Mouse (Mus musculus): ENCODE data around the gene Plac8. TPM values are rescaled to one million over a fixed set of nuclear protein-coding genes. Genes with fewer than 3 reads are reported as not detected.

Plac8 gene
- polyA plus RNA-seq, 1 experiment: 87.4 TPM

DNA sequence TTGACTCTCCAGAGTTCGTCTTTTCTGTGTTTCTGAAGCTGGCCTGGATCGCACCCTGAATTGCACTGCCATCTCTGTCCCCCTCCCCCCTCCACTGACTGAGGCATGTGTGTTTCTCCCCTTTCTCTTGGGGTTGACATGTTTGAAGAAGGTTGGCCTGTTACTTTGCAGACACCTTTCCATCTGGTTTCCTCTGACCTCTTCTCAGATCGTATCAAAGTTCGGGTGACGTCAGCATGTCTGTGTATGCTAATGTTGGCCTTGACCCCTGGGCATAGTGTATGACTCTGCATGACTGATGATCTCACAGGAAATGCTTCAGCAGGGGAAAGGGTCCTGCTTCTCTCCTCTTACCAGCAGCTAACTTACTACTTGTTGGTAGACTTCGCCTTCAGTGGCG is 11.0 kb upstream of the Plac8 start:
- Histone ChIP-seq H3K4me3 (replicated peaks; ENCODE audit: extremely low read depth, low read depth, low read length) (no peak overlapping the region), H3K4me1 (ENCODE audit: control insufficient read depth, insufficient read depth, low read length) (no peaks in the 10 kb centered on the region; the same call in 1 of the 2 replicates)
- no peak for TF ChIP-seq CTCF (IDR thresholded peaks at IDR 0.05; ENCODE audit: insufficient read depth, low read length)
- no peak for TF ChIP-seq POLR2A (IDR thresholded peaks at IDR 0.05; ENCODE audit: borderline replicate concordance, extremely low read depth, low read depth, low read length)
- WGBS: 73% methylated on average over 7 of the region's 7 CpGs
- DNase-seq: no peak

GRCm38 (mm10) chr5:100582435-100582826 is 10.4 kb upstream of the Plac8 start:
- Histone ChIP-seq H3K4me1 (ENCODE audit: control insufficient read depth, insufficient read depth, low read length) (no peaks in the 10 kb centered on the region; the same call in 1 of the 2 replicates), H3K4me3 (replicated peaks; ENCODE audit: extremely low read depth, low read depth, low read length) (no peak overlapping the region)
- 71% methylated on average over 5 of the region's 5 CpGs for WGBS
- TF ChIP-seq CTCF (IDR thresholded peaks at IDR 0.05; ENCODE audit: insufficient read depth, low read length): no peak
- no peak for DNase-seq

DNA sequence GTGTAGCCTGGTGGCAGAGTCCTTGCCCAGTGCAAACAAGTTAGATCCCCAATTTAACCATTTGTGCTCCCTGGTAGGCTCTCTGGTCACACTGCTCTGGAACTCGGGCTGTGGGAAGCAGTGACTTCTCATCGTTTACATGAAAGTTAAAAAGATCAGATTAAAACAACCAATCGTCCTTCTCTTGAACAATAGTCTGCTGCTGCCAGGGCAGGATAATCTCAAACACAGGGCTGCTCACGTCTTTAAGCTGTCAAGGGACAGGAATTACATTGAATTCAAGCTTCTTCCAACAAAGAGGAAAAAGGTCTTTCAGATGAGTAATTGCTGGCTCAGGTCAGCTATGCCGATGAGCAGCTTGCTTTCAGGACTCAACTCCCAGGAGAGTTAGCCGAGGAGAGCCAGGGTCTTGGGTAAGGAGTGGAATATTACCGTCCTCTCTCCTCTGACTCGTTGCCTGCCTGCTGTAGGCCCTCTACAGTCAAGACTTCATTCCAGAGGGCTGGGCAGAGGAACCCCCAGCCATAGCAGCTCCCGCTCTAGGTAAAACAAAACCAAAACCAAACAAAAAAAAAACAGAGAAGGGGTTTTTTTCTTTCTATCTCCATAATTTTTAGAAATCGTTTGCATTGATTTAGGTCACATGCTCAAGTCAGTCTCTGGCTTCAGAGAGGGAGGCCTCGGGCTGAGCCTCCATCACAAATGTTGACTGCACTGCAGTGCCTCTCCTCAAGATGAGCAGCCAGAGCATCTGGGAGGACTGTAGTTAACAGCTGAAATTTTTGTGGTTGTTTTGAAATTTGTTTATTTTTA is 9.8 kb upstream of the Plac8 start:
- no peaks in the 10 kb centered on the region for H3K4me1 ChIP-seq (ENCODE audit: control insufficient read depth, insufficient read depth, low read length)
- 39% methylated on average over 11 of the region's 11 CpGs for WGBS
- DNase-seq: no peak
- no peak overlapping the region for H3K4me3 ChIP-seq (replicated peaks; ENCODE audit: extremely low read depth, low read depth, low read length)
- TF ChIP-seq CTCF (IDR thresholded peaks at IDR 0.05; ENCODE audit: insufficient read depth, low read length) (no peak), POLR2A (IDR thresholded peaks at IDR 0.05; ENCODE audit: borderline replicate concordance, extremely low read depth, low read depth, low read length) (no peak)

DNA sequence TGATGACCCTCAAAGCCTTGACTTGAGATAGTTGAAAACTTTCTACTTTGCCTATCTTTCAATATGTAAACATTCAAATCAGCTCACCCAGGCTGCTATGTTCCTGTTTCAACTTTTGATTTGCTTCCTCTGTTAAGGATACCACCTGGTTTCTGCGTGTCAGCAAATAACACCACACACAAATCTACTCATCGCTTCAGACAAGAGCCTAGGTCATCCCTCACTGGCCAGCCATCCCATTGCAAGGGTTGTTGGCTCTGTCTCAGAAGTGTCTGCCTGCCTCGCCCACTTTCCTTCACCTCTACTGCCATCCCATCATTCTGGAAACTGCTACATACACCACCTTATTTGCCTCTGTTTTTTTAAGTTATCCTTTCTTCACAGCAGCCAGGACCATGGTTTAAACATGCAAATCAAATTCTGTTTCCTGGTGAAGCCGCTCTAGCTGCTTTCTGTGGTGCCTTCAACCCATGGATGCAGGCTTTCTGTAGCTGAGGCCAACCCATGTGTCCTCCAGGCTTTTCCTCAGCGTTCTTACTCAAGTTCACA is 6.9 kb upstream of the Plac8 start:
- Histone ChIP-seq H3K4me3 (replicated peaks; ENCODE audit: extremely low read depth, low read depth, low read length) (no peak overlapping the region), H3K4me1 (ENCODE audit: control insufficient read depth, insufficient read depth, low read length) (no peaks in the 10 kb centered on the region)
- TF ChIP-seq CTCF (IDR thresholded peaks at IDR 0.05; ENCODE audit: insufficient read depth, low read length): no peak
- no peak for TF ChIP-seq POLR2A (IDR thresholded peaks at IDR 0.05; ENCODE audit: borderline replicate concordance, extremely low read depth, low read depth, low read length)
- WGBS: 77% methylated on average over 5 of the region's 5 CpGs
- DNase-seq: no peak

DNA sequence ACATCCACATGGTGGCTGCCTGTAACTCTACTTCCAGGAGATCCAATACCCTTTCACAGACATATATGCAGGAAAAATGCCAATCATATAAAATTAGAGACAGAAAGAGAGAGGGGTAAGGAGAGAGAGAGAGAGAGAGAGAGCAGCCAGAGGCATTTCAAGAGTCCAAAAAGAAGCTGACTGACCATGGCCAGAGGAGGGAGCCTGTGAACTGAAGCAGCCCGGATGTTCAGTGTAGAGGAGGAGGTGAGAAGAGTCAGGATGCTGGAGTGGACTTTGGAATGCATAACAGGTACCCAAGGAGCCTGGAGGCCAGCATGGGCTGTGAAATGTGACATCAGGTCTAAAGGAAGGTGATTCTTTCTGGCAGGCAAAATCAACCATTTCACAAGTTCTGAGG is 2.7 kb upstream of the Plac8 start:
- 47% methylated on average over 1 of the region's 1 CpGs for WGBS
- Histone ChIP-seq H3K4me1 (ENCODE audit: control insufficient read depth, insufficient read depth, low read length) (no peaks in the 10 kb centered on the region), H3K4me3 (replicated peaks; ENCODE audit: extremely low read depth, low read depth, low read length) (no peak overlapping the region)
- DNase-seq: no peak
- 0 out of 2 replicates have a peak, but pooled peaks have one; percentile 18 for TF ChIP-seq CTCF (IDR thresholded peaks at IDR 0.05; ENCODE audit: insufficient read depth, low read length)
- no peak for TF ChIP-seq POLR2A (IDR thresholded peaks at IDR 0.05; ENCODE audit: borderline replicate concordance, extremely low read depth, low read depth, low read length)

GRCm38 (mm10) chr5:100573256-100573655 is 1.2 kb upstream of the Plac8 start:
- DNase-seq: no peak
- Histone ChIP-seq H3K4me1 (ENCODE audit: control insufficient read depth, insufficient read depth, low read length) (no peaks in the 10 kb centered on the region), H3K4me3 (replicated peaks; ENCODE audit: extremely low read depth, low read depth, low read length) (no peak overlapping the region)
- TF ChIP-seq CTCF (IDR thresholded peaks at IDR 0.05; ENCODE audit: insufficient read depth, low read length): no peak
- TF ChIP-seq POLR2A (IDR thresholded peaks at IDR 0.05; ENCODE audit: borderline replicate concordance, extremely low read depth, low read depth, low read length): no peak
- WGBS: 87% methylated on average over 5 of the region's 5 CpGs

GRCm38 (mm10) chr5:100570716-100571115 is 1.3 kb downstream of the Plac8 start:
- 26% methylated on average over 8 of the region's 8 CpGs for WGBS
- TF ChIP-seq CTCF (IDR thresholded peaks at IDR 0.05; ENCODE audit: insufficient read depth, low read length) (no peak), POLR2A (IDR thresholded peaks at IDR 0.05; ENCODE audit: borderline replicate concordance, extremely low read depth, low read depth, low read length) (no peak)
- H3K4me3 ChIP-seq (replicated peaks; ENCODE audit: extremely low read depth, low read depth, low read length): peak overlapping the region; percentile 46

DNA sequence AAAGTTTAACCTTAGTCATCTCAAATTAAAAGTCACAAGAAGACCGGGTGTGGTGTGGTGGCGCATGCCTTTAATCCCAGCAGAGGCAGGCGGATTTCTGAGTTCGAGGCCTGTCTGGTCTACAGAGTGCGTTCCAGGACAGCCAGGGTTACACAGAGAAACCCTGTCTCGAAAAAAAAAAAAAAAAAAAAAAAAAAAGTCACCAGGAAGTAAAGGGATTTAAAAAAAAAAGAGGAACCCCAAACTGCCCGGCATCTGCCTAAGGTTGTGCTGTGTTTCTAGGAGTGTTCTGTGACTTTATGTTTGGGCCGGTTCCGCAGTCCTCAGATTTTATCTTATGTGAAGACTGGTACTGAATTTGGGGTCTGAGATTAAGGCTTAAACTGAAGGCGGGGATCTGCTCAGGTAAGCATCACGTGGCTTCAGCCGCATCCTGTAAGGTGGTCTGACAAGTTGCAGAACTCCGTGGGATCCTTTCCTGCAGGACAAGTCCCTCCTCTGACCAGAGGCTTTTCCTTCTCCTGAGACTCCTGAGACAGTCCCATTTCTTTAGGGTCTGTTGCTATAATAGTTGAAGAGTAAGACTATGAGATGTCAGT is 1.9 kb downstream of the Plac8 start:
- peak overlapping the region; percentile 43 for H3K4me3 ChIP-seq (replicated peaks; ENCODE audit: extremely low read depth, low read depth, low read length)
- no peak for DNase-seq
- TF ChIP-seq POLR2A (IDR thresholded peaks at IDR 0.05; ENCODE audit: borderline replicate concordance, extremely low read depth, low read depth, low read length) (no peak), CTCF (IDR thresholded peaks at IDR 0.05; ENCODE audit: insufficient read depth, low read length) (no peak)
- 53% methylated on average over 13 of the region's 13 CpGs for WGBS
- peaks cover 2% of the 10 kb centered on the region; the same call in 1 of the 2 replicates for H3K4me1 ChIP-seq (ENCODE audit: control insufficient read depth, insufficient read depth, low read length)

More at GRCm38 (mm10) chr5:100570716-100571115, 1.3 kb downstream of the Plac8 start:
- DNase-seq: no peak
- H3K4me1 ChIP-seq (ENCODE audit: control insufficient read depth, insufficient read depth, low read length): peaks cover 2% of the 10 kb centered on the region; the same call in 1 of the 2 replicates

- TF ChIP-seq POLR2A (IDR thresholded peaks at IDR 0.05; ENCODE audit: borderline replicate concordance, extremely low read depth, low read depth, low read length) (no peak), CTCF (IDR thresholded peaks at IDR 0.05; ENCODE audit: insufficient read depth, low read length) (no peak)
- no peak for DNase-seq
- 66% methylated on average over 18 of the region's 18 CpGs for WGBS
- Histone ChIP-seq H3K4me1 (ENCODE audit: control insufficient read depth, insufficient read depth, low read length) (peaks cover 2% of the 10 kb centered on the region; the same call in 1 of the 2 replicates), H3K4me3 (replicated peaks; ENCODE audit: extremely low read depth, low read depth, low read length) (peak overlapping the region; percentile 4)
These were observed 2.7 kb downstream of the Plac8 start for GRCm38 (mm10) chr5:100569250-100569934.

Measured in lung, adult 2 months (tissue).